Mouse (Mus musculus) heart, adult 9 months (tissue): ENCODE data around the gene Traf3ip2.

ENCODE experiments used
- DNase-seq, 2 experiments: peaks; one replicate each; pipeline ENCODE4 v3.0.0; 2022; ENCODE audit warnings: low spot score in 2 of 2

Traf3ip2 gene

DNA sequence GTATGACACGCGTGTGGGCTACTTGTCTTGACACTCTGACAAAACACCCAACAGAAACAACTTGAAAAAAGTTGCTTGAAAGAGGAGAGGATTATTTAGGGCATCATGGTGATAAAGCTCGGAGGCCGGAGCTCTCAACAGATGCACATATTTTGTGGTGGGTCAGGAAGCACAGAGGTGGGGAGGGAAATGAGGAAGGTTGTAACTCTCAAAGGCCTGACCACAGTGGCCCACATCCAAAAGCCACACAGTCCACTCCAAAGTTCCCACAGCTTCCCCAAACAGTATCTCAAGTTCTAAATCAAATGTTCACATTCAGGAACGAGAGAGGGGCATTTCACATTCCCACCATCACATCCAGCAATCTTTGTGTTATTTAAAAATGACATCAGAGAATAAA is 11.7 kb upstream of the Traf3ip2 start:
- DNase-seq: no peak

- no peak for DNase-seq
These were observed 6.3 kb upstream of the Traf3ip2 start for GRCm38 (mm10) chr10:39606434-39606833.

DNA sequence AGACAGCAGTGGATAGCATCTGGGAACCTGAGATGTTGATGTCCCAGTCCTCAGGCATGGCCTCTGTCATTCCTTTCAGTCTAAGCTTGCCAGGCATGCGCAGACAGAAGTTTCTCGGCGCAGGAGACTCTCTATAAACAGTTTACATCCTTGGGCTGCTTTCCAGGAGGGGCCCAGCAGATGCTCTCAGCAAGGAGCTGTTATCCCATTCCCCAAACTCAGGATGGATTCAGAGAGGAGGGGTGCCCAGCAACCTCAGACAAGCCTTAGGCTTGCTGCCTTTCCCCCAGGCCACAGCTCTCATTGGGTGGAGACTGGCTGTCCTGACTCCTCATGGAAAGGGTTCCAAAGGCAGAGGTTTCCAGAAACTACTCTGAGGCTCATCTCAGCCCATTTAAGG is 1.5 kb upstream of the Traf3ip2 start:
- no peak for DNase-seq

DNA sequence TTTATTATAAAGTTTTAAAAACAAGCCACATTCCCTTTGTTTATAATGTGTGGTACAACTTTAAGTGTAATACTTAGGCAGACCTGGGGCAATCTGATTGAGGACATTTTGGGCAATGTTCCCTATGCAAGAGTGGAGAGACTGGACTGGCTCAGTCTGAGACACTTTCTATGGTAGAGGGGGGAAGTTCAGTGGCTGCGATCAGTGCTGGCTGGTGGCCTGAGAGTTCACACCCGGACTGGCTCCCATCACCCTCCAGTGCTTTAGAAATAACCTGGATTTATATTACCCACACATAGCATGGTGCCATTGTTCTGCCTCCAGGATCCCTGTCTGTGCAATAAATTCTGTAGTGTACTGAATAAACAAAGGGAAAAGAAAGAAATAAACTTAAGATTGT is 603 bp upstream of the Traf3ip2 start:
- no peak for DNase-seq

- peak; percentile 75 to 79 for DNase-seq
These were observed 476 bp downstream of the Traf3ip2 start for GRCm38 (mm10) chr10:39612989-39613831.

DNA sequence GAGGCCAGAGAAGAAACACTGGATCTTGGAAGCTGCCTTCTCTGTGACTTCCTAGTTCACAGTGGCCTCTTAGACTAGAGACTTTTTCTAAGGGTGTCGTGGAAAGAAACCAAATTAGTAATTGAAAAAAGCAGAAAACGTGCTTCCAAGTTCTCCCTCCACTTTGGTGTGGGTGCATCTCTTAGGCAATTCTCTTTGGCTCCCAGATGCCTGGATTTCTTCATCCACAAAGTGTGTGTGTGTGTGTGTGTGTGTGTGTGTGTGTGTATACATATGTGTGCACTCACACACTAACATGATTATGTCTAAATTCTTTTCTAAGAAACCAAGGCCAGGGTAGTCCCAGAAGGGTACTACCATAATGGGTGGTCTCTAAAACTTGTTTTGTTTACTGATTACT is 1.2 kb downstream of the Traf3ip2 start:
- DNase-seq: peak; percentile 56 to 64

DNA sequence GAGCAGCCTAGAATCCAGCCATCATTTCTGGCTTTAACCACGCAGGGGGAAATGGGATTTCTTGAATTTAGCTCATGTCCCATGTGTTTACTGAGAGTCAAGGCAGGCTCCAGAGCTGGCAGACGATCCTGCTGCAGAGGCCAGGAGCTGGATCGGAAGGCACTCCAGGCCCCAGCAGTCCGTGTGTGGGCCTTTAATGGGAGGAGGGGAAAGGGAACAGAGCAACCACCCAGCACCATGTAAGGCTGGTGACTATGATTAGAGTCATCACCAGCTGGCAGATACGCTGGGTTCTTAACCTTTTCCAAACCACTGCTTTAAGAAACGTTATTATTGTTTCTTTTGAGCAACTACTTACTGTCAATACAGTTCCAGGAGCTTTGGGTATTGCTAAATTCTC is 1.9 kb downstream of the Traf3ip2 start:
- peak; percentile 89 to 90 for DNase-seq

DNA sequence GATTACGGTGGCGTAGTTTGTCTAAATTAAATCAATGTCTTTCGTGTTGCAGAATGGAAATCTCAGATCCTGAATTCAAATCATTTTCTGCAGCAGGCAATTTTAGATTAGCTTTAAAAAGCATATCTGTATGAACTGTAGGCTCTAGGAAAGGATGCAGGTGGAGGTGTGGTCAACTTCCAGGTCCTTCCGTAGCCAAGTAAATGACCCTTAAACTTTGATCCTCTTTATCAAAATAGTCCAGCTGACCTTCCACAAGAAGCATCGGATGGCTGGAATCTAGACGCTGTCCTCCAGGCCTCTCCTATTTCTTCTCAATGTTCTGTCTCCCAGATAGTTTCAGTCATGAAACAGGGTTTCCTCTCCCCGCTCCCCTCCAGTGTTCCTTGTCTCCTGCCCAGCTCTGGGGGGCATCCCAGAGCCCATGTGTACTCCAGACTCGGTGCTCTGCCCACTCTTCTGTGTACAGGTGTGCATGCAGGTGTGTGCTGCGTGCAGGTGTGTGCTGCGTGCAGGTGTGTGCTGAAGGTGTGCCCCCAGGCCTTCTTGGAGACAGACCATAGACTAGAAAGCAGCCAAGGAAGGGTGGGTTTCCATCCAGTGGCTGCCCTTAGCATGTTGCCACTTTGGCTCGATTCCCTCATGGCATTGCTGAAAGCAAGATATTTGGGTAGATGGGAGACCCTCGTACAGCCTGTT is 2.9 kb downstream of the Traf3ip2 start:
- no peak for DNase-seq

- DNase-seq: no peak
These were observed 3.5 kb downstream of the Traf3ip2 start for GRCm38 (mm10) chr10:39616230-39616590.

GRCm38 (mm10) chr10:39616626-39617025 is 3.9 kb downstream of the Traf3ip2 start:
- no peak for DNase-seq

DNA sequence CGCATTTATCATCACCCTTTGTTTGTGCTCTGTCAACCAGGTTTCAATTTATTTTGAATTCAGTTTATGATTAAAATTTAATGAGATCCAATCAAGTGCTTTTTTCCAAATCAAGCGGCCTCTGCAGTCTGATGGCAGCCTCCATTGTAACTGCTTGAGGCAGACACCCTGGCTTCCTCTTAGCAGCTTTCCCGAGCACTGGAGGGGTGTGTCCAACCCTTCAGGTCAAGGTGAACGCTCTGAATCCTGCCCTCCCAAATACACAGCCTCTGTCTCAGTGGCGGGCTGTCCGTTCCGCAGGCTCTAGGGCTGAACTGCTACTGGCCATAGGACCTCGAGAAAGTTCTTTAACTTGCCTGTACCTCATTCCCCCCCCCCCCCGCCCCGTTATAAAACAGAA is 5.7 kb downstream of the Traf3ip2 start:
- no peak for DNase-seq

GRCm38 (mm10) chr10:39620626-39621025 is 7.9 kb downstream of the Traf3ip2 start:
- DNase-seq: no peak

- no peak for DNase-seq
These were observed 11.1 kb downstream of the Traf3ip2 start for GRCm38 (mm10) chr10:39623806-39624205.

GRCm38 (mm10) chr10:39624837-39625625 is 12.3 kb downstream of the Traf3ip2 start:
- DNase-seq: no peak

- no peak for DNase-seq
These were observed 13.0 kb downstream of the Traf3ip2 start for GRCm38 (mm10) chr10:39625626-39626260.

DNA sequence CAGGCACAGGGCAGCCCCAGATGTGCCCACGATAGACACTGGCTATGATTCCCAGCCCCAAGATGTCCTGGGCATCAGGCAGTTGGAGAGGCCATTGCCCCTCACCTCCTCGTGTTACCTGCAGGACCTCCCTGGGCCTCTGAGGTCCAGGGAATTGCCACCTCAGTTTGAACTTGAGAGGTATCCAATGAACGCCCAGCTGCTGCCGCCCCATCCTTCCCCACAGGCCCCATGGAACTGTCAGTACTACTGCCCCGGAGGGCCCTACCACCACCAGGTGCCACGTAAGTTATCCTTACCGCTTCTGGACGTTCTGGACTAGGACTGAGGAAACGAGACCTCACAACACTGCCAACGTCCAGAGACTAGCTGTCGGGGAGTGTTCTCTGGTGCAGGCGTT is 13.6 kb downstream of the Traf3ip2 start:
- DNase-seq: no peak

- no peak for DNase-seq
These were observed 16.2 kb downstream of the Traf3ip2 start for GRCm38 (mm10) chr10:39628799-39629517.

GRCm38 (mm10) chr10:39629746-39630552 is 17.2 kb downstream of the Traf3ip2 start:
- peak; percentile 52 to 64 for DNase-seq

DNA sequence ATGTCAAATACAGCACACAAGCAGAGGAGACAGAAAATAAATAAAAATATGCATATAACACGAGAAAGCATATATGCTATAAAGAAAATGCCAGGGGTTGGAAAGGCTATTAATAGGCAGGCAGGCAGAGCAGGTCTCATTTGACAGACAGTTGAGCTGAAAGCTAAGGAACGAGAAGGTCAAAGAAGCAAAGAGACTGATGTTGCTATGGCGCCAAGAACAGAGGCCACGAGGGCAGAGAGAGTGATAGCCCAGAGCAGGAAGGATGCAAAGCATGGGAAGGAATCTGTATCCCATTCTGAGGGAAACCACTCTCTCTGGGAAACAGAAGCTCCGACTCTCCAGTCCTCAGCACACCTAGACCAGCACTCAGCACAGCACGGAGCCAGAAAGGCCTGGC is 18.1 kb downstream of the Traf3ip2 start:
- no peak for DNase-seq

DNA sequence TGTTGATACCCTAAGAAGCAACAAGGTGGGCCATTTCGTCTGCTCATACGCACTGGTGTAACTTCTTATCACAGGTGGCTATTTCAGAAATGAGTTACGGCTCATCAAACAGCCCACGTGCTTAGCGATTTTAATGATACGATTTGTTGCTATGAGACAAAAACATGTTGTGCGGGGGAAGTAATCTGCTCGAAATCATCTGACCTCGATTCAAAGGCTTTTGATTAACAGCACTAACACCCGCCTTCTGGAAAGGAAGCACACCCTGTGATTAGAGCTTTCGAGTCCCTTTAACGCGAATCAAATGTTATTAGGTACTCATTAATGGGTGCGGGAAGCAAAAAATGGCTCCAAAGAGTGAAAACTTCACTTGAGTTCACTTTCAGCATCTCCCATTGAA is 18.9 kb downstream of the Traf3ip2 start:
- no peak for DNase-seq
